Mouse (Mus musculus) myocyte (in vitro differentiated cells): ENCODE measurements at regions not wholly inside any gene's neighbourhood (a gene's known extent, or its start where the extent isn't known, plus 50 kb on each side); places are given as distances from the start of the nearest gene placed in this dataset.

Experiments used
- CEBPB ChIP-seq: IDR thresholded peaks from 2 replicates; pipeline ENCODE4 v1.6.1; 2011; ENCODE audit warnings: mild to moderate bottlenecking, moderate library complexity; ENCODE audit not compliant: poor library complexity, insufficient read depth, severe bottlenecking
- E2F4 ChIP-seq: IDR thresholded peaks from one replicate; pipeline ENCODE4 v1.6.1; 2011; ENCODE audit warnings: mild to moderate bottlenecking, control low read depth, moderate library complexity; ENCODE audit not compliant: insufficient read depth
- MAX ChIP-seq: IDR thresholded peaks from one replicate; pipeline ENCODE4 v1.6.1; 2011; ENCODE audit warnings: low read depth, mild to moderate bottlenecking, control low read depth
- MYOD1 ChIP-seq, 3 experiments: IDR thresholded peaks; one replicate each; pipeline ENCODE4 v1.6.1; 2011; ENCODE audit warnings: control low read depth in 2 of 3, low read depth in 2 of 3, mild to moderate bottlenecking in 2 of 3, moderate library complexity in 1 of 3; ENCODE audit not compliant: insufficient read length in 2 of 3, control insufficient read depth in 1 of 3
- MYOG ChIP-seq, 3 experiments: IDR thresholded peaks; one replicate each; pipeline ENCODE4 v1.6.1; 2011; ENCODE audit warnings: control low read depth in 2 of 3, low read depth in 2 of 3, mild to moderate bottlenecking in 2 of 3; ENCODE audit not compliant: insufficient read length in 2 of 3, control insufficient read depth in 1 of 3, insufficient read depth in 1 of 3
- POLR2A ChIP-seq: IDR thresholded peaks from one replicate; pipeline ENCODE4 v1.6.1; 2011; ENCODE audit warnings: low read depth, mild to moderate bottlenecking, control low read depth, moderate library complexity; ENCODE audit not compliant: insufficient read length
- POLR2AphosphoS2 ChIP-seq: IDR thresholded peaks from one replicate; pipeline ENCODE4 v1.6.1; 2011; ENCODE audit warnings: low read depth, control low read depth; ENCODE audit not compliant: insufficient read length
- REST ChIP-seq: IDR thresholded peaks from one replicate; pipeline ENCODE4 v1.6.1; 2011; ENCODE audit warnings: mild to moderate bottlenecking, control low read depth, moderate library complexity; ENCODE audit not compliant: insufficient read depth, insufficient read length
- TCF12 ChIP-seq: IDR thresholded peaks from one replicate; pipeline ENCODE4 v1.6.1; 2011; ENCODE audit warnings: mild to moderate bottlenecking, control low read depth; ENCODE audit not compliant: poor library complexity, insufficient read depth, severe bottlenecking
- TCF3 ChIP-seq: IDR thresholded peaks from one replicate; pipeline ENCODE4 v1.6.1; 2011; ENCODE audit warnings: low read depth, control low read depth; ENCODE audit not compliant: insufficient read length
- USF1 ChIP-seq: IDR thresholded peaks from one replicate; pipeline ENCODE4 v1.6.1; 2011; ENCODE audit warnings: low read depth, mild to moderate bottlenecking, control low read depth, moderate library complexity

DNA sequence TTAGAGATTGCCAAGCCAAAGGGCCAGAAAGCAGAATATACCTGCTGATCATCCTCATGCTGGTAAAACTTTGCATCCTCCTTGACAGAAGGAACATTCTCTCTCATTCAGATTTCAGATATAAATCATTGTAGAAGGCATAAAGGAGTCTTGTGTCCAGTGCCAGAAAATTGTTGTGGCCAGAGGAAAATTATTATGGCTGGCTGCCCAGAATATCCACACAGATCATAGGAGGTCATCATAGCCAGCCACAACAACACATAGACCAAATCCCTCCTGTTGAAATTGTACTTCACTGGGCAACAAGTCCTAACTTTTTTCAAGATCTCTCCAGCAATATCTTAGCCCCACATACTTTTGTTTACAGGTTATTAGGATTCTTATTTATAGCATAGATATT lies 256.3 kb upstream of the Slc8a1 start:
- TF ChIP-seq TCF3 (no peak), REST (no peak), USF1 (no peak), POLR2A (no peak), E2F4 (no peak), CEBPB (no peak), TCF12 (no peak), MAX (no peak), MYOG (IDR thresholded peaks at IDR 0.05; ENCODE audit: control insufficient read depth in 1 of 3, insufficient read depth in 1 of 3, insufficient read length in 2 of 3, low read depth in 2 of 3) (no peak), POLR2AphosphoS2 (no peak), MYOD1 (IDR thresholded peaks at IDR 0.05; ENCODE audit: control insufficient read depth in 1 of 3, insufficient read length in 2 of 3, low read depth in 2 of 3) (no peak)
